Mouse (Mus musculus) hindbrain, embryonic 15.5 days (tissue): ENCODE results near the gene Egfl6. TPM values are rescaled to one million over a fixed set of nuclear protein-coding genes. Genes with fewer than 3 reads are reported as not detected.
"Not testable (repeated sequence)": the region's sequence is repeated elsewhere in the genome, so short reads cannot be mapped to it uniquely, and the experiment has no call there.

ENCODE experiments used
- ATAC-seq: fragments of 200-750 bp; cut with Nextera tagmentation; 2 replicates; pipeline ENCODE4 v1.8.0; 2017; ENCODE audit warnings: low read depth, moderate number of reproducible peaks, moderate TSS enrichment; ENCODE audit not compliant: low FRiP score
- H3K27ac ChIP-seq: fragments of 300-500 bp; sonication (generic); replicated peaks from 2 replicates; pipeline ENCODE4 v1.5.1; 2015; ENCODE audit warnings: mild to moderate bottlenecking, inconsistent platforms
- H3K27me3 ChIP-seq: fragments of 300-500 bp; sonication (generic); 2 replicates; pipeline ENCODE4 v1.6.1; 2015; ENCODE audit warnings: control low read depth, inconsistent platforms
- H3K36me3 ChIP-seq: fragments of 300-500 bp; sonication (generic); 2 replicates; pipeline ENCODE4 v1.6.1; 2015; ENCODE audit warnings: control low read depth, inconsistent platforms
- H3K4me1 ChIP-seq: fragments of 300-500 bp; sonication (generic); replicated peaks from 2 replicates; pipeline ENCODE4 v1.6.1; 2015; ENCODE audit warnings: control low read depth, inconsistent platforms
- H3K4me2 ChIP-seq: fragments of 300-500 bp; sonication (generic); 2 replicates; pipeline ENCODE4 v1.6.1; 2015; ENCODE audit warnings: moderate library complexity, mild to moderate bottlenecking, inconsistent platforms
- H3K4me3 ChIP-seq: fragments of 300-500 bp; sonication (generic); 2 replicates; pipeline ENCODE4 v1.5.1; 2015; ENCODE audit warnings: mild to moderate bottlenecking, inconsistent platforms
- H3K9ac ChIP-seq: fragments of 300-500 bp; sonication (generic); 2 replicates; pipeline ENCODE4 v1.6.1; 2015; ENCODE audit warnings: inconsistent platforms
- H3K9me3 ChIP-seq: fragments of 300-500 bp; sonication (generic); 2 replicates; pipeline ENCODE4 v1.6.1; 2016; ENCODE audit warnings: control low read depth, inconsistent platforms
- WGBS: fragments of 180-500 bp; shearing (Covaris S2); methylation state at CpG from one replicate; pipeline ENCODE4 v1.1.7; 2015; 5-methylcytosine and 5-hydroxymethylcytosine counted together
- polyA plus RNA-seq: library from polyadenylated mRNA; unstranded; fragments of >200 nt; fragmentation: Nextera tagmentation; extraction: Ambion mirVana; gene quantifications from 2 replicates; pipeline ENCODE4 v1.2.1, GENCODE M21; 2015

Egfl6 gene
- polyA plus RNA-seq, 1 experiment from 2014 or later, result 3.9 TPM

GRCm38 (mm10) chrX:166514035-166514434 lies 71.5 kb downstream of the Egfl6 start:
- WGBS, result 41% methylated on average over 12 of the region's 12 CpGs
- H3K4me2 ChIP-seq, result peak overlapping the region; percentile 31
- H3K4me3 ChIP-seq, H3K9me3 ChIP-seq, H3K9ac ChIP-seq, H3K27ac ChIP-seq, H3K27me3 ChIP-seq, H3K4me1 ChIP-seq, ATAC-seq, H3K36me3 ChIP-seq: not testable (repeated sequence)

GRCm38 (mm10) chrX:166512071-166512470 lies 73.4 kb downstream of the Egfl6 start:
- H3K9ac ChIP-seq, result no peak overlapping the region
- no peaks in the 10 kb centered on the region for H3K4me1 ChIP-seq
- no peak overlapping the region for H3K4me3 ChIP-seq
- WGBS, result 87% methylated on average over 4 of the region's 4 CpGs
- no peak for ATAC-seq
- H3K36me3 ChIP-seq, result no peaks in the 10 kb centered on the region
- H3K9me3 ChIP-seq, result no peaks in the 10 kb centered on the region
- no peaks in the 10 kb centered on the region; the same call in 1 of the 2 replicates for H3K27me3 ChIP-seq
- H3K27ac ChIP-seq, result no peak overlapping the region
- no peak overlapping the region for H3K4me2 ChIP-seq

GRCm38 (mm10) chrX:166511107-166511506 lies 74.4 kb downstream of the Egfl6 start:
- no peak overlapping the region for H3K27ac ChIP-seq
- no peak overlapping the region; the same call in 1 of the 2 replicates for H3K4me2 ChIP-seq
- no peak overlapping the region for H3K9ac ChIP-seq
- no peak overlapping the region for H3K4me3 ChIP-seq
- H3K4me1 ChIP-seq, result no peaks in the 10 kb centered on the region
- no peaks in the 10 kb centered on the region for H3K36me3 ChIP-seq
- no peaks in the 10 kb centered on the region; the same call in 1 of the 2 replicates for H3K27me3 ChIP-seq
- H3K9me3 ChIP-seq, result no peaks in the 10 kb centered on the region
- no peak for ATAC-seq

- WGBS, result 19% methylated on average over 64 of the region's 65 CpGs
- Histone ChIP-seq H3K36me3 (no peaks in the 10 kb centered on the region), H3K9ac (peak overlapping the region; percentile 77), H3K27me3 (no peaks in the 10 kb centered on the region), H3K4me3 (peak overlapping the region; percentile 61), H3K4me1 (no peaks in the 10 kb centered on the region), H3K9me3 (no peaks in the 10 kb centered on the region), H3K4me2 (peak overlapping the region; percentile 52), H3K27ac (peak overlapping the region; percentile 99)
- peak; percentile 99 for ATAC-seq
These were observed 75.5 kb downstream of the Egfl6 start for GRCm38 (mm10) chrX:166509761-166510738.

- H3K4me2 ChIP-seq, result no peak overlapping the region
- H3K9me3 ChIP-seq, result no peaks in the 10 kb centered on the region
- no peaks in the 10 kb centered on the region for H3K27me3 ChIP-seq
- H3K36me3 ChIP-seq, result no peaks in the 10 kb centered on the region
- no peak overlapping the region for H3K9ac ChIP-seq
- ATAC-seq, result no peak
- 69% methylated on average over 2 of the region's 2 CpGs for WGBS
- H3K4me1 ChIP-seq, result no peaks in the 10 kb centered on the region
- no peak overlapping the region for H3K27ac ChIP-seq
- no peak overlapping the region for H3K4me3 ChIP-seq
These were observed 81.1 kb downstream of the Egfl6 start for GRCm38 (mm10) chrX:166504421-166504820.

GRCm38 (mm10) chrX:166499496-166500190 lies 85.9 kb downstream of the Egfl6 start:
- Histone ChIP-seq H3K9me3 (no peaks in the 10 kb centered on the region), H3K9ac (no peak overlapping the region), H3K27ac (no peak overlapping the region), H3K27me3 (no peaks in the 10 kb centered on the region), H3K4me1 (no peaks in the 10 kb centered on the region), H3K4me2 (no peak overlapping the region), H3K36me3 (no peaks in the 10 kb centered on the region), H3K4me3 (no peak overlapping the region)
- ATAC-seq, result no peak
- WGBS, result 77% methylated on average over 1 of the region's 1 CpGs

GRCm38 (mm10) chrX:166497771-166498170 lies 87.7 kb downstream of the Egfl6 start:
- ATAC-seq, result no peak
- WGBS, result 63% methylated on average over 4 of the region's 4 CpGs

GRCm38 (mm10) chrX:166495052-166495451 lies 90.5 kb downstream of the Egfl6 start:
- Histone ChIP-seq H3K4me1 (no peaks in the 10 kb centered on the region), H3K9me3 (no peaks in the 10 kb centered on the region), H3K4me2 (no peak overlapping the region), H3K27ac (no peak overlapping the region), H3K9ac (no peak overlapping the region), H3K4me3 (no peak overlapping the region), H3K27me3 (no peaks in the 10 kb centered on the region), H3K36me3 (no peaks in the 10 kb centered on the region)
- no peak for ATAC-seq
- 93% methylated on average over 2 of the region's 2 CpGs for WGBS

More at GRCm38 (mm10) chrX:166497771-166498170, 87.7 kb downstream of the Egfl6 start:
- Histone ChIP-seq H3K9ac (no peak overlapping the region), H3K4me1 (no peaks in the 10 kb centered on the region), H3K4me3 (no peak overlapping the region), H3K4me2 (no peak overlapping the region), H3K27me3 (no peaks in the 10 kb centered on the region), H3K27ac (no peak overlapping the region), H3K36me3 (no peaks in the 10 kb centered on the region), H3K9me3 (no peaks in the 10 kb centered on the region)

- peak within 1 kb of the TSS; percentile 84 for H3K27ac ChIP-seq
- no peaks in the 10 kb centered on the region for H3K9me3 ChIP-seq
- peaks cover 12% of the 10 kb centered on the region for H3K4me1 ChIP-seq
- H3K4me2 ChIP-seq, result peak within 1 kb of the TSS; percentile 61
- WGBS, result 20% methylated on average over 36 of the region's 41 CpGs
- H3K36me3 ChIP-seq, result no peaks in the 10 kb centered on the region
- no peaks in the 10 kb centered on the region for H3K27me3 ChIP-seq
- peak within 1 kb of the TSS; percentile 60 for H3K4me3 ChIP-seq
- peak within 1 kb of the TSS; percentile 67 for H3K9ac ChIP-seq
- ATAC-seq, result peak; percentile 99
These were observed 106.0 kb downstream of the Egfl6 start, which contains the start of gene Rab9 for GRCm38 (mm10) chrX:166479365-166479983. Rab9 (minus strand) TSS chrX:166479867.

GRCm38 (mm10) chrX:166478631-166479364 lies 106.7 kb downstream of the Egfl6 start:
- Histone ChIP-seq H3K9me3 (no peaks in the 10 kb centered on the region), H3K27me3 (no peaks in the 10 kb centered on the region), H3K4me2 (peak overlapping the region; percentile 61), H3K4me3 (peak overlapping the region; percentile 60), H3K27ac (peak overlapping the region; percentile 84), H3K4me1 (peaks cover 12% of the 10 kb centered on the region), H3K9ac (peak overlapping the region; percentile 67), H3K36me3 (no peaks in the 10 kb centered on the region)
- peak; percentile 57 for ATAC-seq
- 19% methylated on average over 28 of the region's 28 CpGs for WGBS

- no peak overlapping the region for H3K27ac ChIP-seq
- WGBS, result 69% methylated on average over 6 of the region's 6 CpGs
- H3K4me2 ChIP-seq, result peak overlapping the region; percentile 61
- no peaks in the 10 kb centered on the region for H3K36me3 ChIP-seq
- ATAC-seq, result no peak
- H3K4me3 ChIP-seq, result 0 out of 2 replicates have a peak overlapping the region, but pooled peaks have one; percentile 13
- no peaks in the 10 kb centered on the region for H3K9me3 ChIP-seq
- no peaks in the 10 kb centered on the region for H3K27me3 ChIP-seq
- peaks cover 12% of the 10 kb centered on the region for H3K4me1 ChIP-seq
- H3K9ac ChIP-seq, result no peak overlapping the region
These were observed 108.1 kb downstream of the Egfl6 start for GRCm38 (mm10) chrX:166477393-166477792.
